Mouse (Mus musculus) heart, embryonic 12.5 days (tissue): ENCODE results near the gene Cep89. TPM values are rescaled to one million over a fixed set of nuclear protein-coding genes. Genes with fewer than 3 reads are reported as not detected.

Experiments used
- ATAC-seq: fragments of 200-750 bp; cut with Nextera tagmentation; 2 replicates; pipeline ENCODE4 v1.8.0; 2017; ENCODE audit warnings: moderate TSS enrichment, moderate library complexity; ENCODE audit not compliant: insufficient number of reproducible peaks, low FRiP score
- H3K27ac ChIP-seq: fragments of 300-500 bp; sonication (generic); 2 replicates; pipeline ENCODE4 v1.5.1; 2016; ENCODE audit warnings: mild to moderate bottlenecking, moderate library complexity; ENCODE audit not compliant: poor library complexity, severe bottlenecking
- H3K27me3 ChIP-seq: fragments of 300-500 bp; sonication (generic); replicated peaks from 2 replicates; pipeline ENCODE4 v1.6.1; 2016; ENCODE audit warnings: mild to moderate bottlenecking, moderate library complexity
- H3K36me3 ChIP-seq: fragments of 300-500 bp; sonication (generic); 2 replicates; pipeline ENCODE4 v1.6.1; 2016; ENCODE audit warnings: mild to moderate bottlenecking, moderate library complexity
- H3K4me1 ChIP-seq: fragments of 300-500 bp; sonication (generic); replicated peaks from 2 replicates; pipeline ENCODE4 v1.6.1; 2016; ENCODE audit warnings: mild to moderate bottlenecking
- H3K4me2 ChIP-seq: fragments of 300-500 bp; sonication (generic); 2 replicates; pipeline ENCODE4 v1.6.1; 2016; ENCODE audit warnings: mild to moderate bottlenecking, moderate library complexity
- H3K4me3 ChIP-seq: fragments of 300-500 bp; sonication (generic); 2 replicates; pipeline ENCODE4 v1.5.1; 2016; ENCODE audit warnings: mild to moderate bottlenecking
- H3K9ac ChIP-seq: fragments of 300-500 bp; sonication (generic); 2 replicates; pipeline ENCODE4 v1.6.1; 2016; ENCODE audit warnings: mild to moderate bottlenecking, moderate library complexity
- H3K9me3 ChIP-seq: fragments of 300-500 bp; sonication (generic); replicated peaks from 2 replicates; pipeline ENCODE4 v1.6.1; 2016; ENCODE audit warnings: mild to moderate bottlenecking, moderate library complexity
- WGBS: fragments of 180-500 bp; shearing (Covaris S2); methylation state at CpG from one replicate; pipeline ENCODE4 v1.1.7; 2016; 5-methylcytosine and 5-hydroxymethylcytosine counted together
- polyA plus RNA-seq: library from polyadenylated mRNA; unstranded; fragments of >200 nt; fragmentation: Nextera tagmentation; extraction: Ambion mirVana; gene quantifications from 2 replicates; pipeline ENCODE4 v1.2.1, GENCODE M21; 2016

Gene Cep89
- polyA plus RNA-seq, 1 experiment from 2014 or later, result 40.0 TPM

DNA sequence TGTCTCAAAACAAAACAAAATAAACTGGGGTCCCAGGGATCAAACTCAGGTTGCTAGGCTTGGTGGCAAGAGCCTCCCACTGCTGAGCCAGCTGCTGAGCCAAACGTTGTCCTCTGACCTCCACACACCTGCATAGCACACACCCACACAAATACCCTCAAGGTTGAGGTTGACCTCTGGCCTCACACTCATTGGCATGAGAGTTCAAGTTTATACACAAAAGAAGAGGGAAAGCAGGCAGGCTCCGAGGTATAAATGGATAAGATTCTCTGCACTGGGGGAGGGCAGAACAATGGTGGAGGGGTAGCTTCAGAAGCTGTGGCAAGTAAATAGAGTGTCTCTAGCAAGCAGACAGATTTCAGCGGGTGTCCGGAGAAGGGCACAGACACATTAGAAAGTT, 50.7 kb downstream of the Cep89 start:
- H3K4me3 ChIP-seq, result no peak overlapping the region
- H3K9ac ChIP-seq, result no peak overlapping the region
- H3K4me1 ChIP-seq, result peaks cover 11% of the 10 kb centered on the region
- WGBS, result 54% methylated on average over 4 of the region's 4 CpGs
- 0 out of 2 replicates have a peak, but pooled peaks cover 9% of the 10 kb centered on the region for H3K9me3 ChIP-seq
- H3K36me3 ChIP-seq, result no peaks in the 10 kb centered on the region
- H3K27me3 ChIP-seq, result 0 out of 2 replicates have a peak, but pooled peaks cover 6% of the 10 kb centered on the region
- no peak for ATAC-seq
- no peak overlapping the region for H3K4me2 ChIP-seq
- no peak overlapping the region for H3K27ac ChIP-seq

DNA sequence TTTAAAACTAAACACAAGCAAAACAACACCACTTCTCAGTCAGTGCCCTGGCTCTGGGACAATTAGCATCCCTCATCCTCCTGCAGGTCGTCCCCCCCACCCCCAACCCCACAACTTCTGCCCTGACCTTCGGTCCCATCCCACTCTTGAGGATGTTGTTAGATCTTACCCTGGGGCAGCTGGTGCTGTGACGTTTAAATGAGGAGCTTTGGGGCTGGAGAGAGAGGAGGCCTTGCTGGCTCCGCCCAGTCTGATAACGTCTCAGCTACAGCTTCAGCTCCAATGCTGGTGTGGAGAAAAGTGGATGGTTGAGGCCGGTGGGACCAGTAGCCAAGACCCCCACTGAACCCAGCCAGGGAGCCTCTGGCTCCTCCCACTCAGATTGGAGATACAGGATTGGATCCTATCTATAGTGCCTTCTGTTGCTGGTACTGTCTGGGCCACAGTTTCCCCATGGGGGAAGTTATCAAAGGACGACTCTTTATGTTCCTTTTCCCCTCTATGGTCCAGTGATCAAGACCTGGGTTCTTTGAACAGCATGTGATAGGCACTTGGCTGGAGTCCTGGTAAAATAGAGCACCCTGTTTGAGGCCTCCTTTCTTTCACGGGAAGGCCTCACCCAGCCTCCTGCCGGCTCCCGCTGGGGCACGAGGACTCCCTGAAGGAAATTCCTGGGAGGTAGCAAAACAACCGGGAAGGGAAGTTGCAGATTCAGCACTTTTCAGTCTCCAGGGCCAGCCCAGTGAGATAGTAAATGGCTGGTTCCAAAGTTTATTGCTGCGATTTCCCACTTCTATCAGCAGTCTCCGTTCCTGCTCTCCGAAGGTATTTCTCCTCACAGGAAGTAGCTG, 51.4 kb downstream of the Cep89 start, which contains the start of gene Slc7a9:
Gene Slc7a9, plus strand, starts transcription at position 801 of the 851 bp plus-strand sequence.
- WGBS, result 16% methylated on average over 15 of the region's 15 CpGs
- Histone ChIP-seq H3K4me3 (no peak within 1 kb of the TSS), H3K9me3 (0 out of 2 replicates have a peak, but pooled peaks cover 5% of the 10 kb centered on the region), H3K9ac (no peak within 1 kb of the TSS), H3K4me2 (0 out of 2 replicates have a peak within 1 kb of the TSS, but pooled peaks have one; percentile 4), H3K4me1 (peaks cover 11% of the 10 kb centered on the region), H3K27me3 (0 out of 2 replicates have a peak, but pooled peaks cover 6% of the 10 kb centered on the region), H3K36me3 (no peaks in the 10 kb centered on the region), H3K27ac (peak within 1 kb of the TSS; percentile 30; the same call in 1 of the 2 replicates)
- ATAC-seq, result peak; percentile 65

DNA sequence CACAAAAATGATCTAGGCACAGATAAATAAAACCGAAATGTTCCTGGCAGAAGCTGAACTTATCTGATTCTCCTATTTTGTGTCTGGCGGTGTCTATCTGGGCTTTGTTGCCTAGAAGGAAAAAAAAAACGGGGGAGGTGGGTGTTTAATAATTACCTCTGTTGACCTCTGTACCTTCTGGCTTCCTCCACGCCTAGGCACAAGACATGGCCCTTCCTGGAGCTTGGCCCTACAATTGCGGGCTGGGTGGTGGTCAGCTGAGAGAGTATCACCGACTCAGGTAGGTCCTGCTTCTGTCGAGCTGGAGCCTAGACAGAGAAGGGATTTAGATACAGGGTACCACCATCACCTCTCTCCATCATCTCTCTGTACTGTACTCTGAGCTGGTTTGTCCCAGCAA, 52.0 kb downstream of the Cep89 start:
- Histone ChIP-seq H3K4me2 (no peak overlapping the region), H3K9me3 (no peaks in the 10 kb centered on the region), H3K4me3 (no peak overlapping the region)

DNA sequence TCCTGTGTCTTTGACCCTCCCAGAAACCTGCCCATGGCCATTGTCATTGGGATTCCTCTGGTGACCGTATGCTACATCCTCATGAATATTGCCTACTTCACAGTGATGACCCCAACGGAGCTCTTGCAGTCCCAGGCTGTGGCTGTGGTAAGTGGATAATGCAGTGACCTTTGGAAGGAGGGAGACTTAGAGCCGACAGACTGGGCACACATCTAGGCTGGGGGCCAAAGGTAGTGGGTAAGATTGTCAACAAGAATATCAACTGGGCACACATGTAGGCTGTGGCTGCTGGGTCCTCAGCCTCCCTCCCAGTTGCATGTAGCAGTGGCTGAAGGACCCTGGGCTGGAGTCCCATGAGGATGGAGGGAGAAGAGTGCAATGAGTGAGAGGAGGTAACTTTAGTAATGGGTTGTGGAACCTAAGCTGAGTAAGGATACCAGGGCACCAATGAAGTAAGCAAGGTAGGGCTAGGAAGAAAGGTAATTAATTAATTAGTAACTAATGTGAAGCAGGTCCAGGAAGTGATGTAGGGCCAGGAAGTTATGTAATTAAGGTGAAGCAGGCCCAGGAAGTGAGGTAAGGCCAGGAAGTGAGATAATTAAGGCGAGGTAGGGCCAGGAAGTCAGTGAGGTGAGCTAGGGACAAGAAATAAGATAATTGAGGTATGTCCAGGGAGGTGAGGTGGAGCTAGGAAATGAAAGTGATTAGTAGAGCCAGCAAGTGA, 59.4 kb downstream of the Cep89 start:
- no peak overlapping the region for H3K4me3 ChIP-seq
- H3K27ac ChIP-seq, result no peak overlapping the region
- ATAC-seq, result no peak
- H3K36me3 ChIP-seq, result no peaks in the 10 kb centered on the region
- 75% methylated on average over 4 of the region's 4 CpGs for WGBS
- H3K27me3 ChIP-seq, result no peaks in the 10 kb centered on the region
- no peak overlapping the region for H3K9ac ChIP-seq
- no peaks in the 10 kb centered on the region for H3K9me3 ChIP-seq
- 0 out of 2 replicates have a peak, but pooled peaks cover 6% of the 10 kb centered on the region for H3K4me1 ChIP-seq
- H3K4me2 ChIP-seq, result no peak overlapping the region

More for the DNA sequence above, 52.0 kb downstream of the Cep89 start:
- H3K4me1 ChIP-seq, result peaks cover 11% of the 10 kb centered on the region
- no peaks in the 10 kb centered on the region for H3K36me3 ChIP-seq
- 0 out of 2 replicates have a peak overlapping the region, but pooled peaks have one; percentile 30 for H3K27ac ChIP-seq
- WGBS, result 59% methylated on average over 7 of the region's 7 CpGs
- H3K27me3 ChIP-seq, result 0 out of 2 replicates have a peak, but pooled peaks cover 6% of the 10 kb centered on the region
- no peak overlapping the region for H3K9ac ChIP-seq
- no peak for ATAC-seq

DNA sequence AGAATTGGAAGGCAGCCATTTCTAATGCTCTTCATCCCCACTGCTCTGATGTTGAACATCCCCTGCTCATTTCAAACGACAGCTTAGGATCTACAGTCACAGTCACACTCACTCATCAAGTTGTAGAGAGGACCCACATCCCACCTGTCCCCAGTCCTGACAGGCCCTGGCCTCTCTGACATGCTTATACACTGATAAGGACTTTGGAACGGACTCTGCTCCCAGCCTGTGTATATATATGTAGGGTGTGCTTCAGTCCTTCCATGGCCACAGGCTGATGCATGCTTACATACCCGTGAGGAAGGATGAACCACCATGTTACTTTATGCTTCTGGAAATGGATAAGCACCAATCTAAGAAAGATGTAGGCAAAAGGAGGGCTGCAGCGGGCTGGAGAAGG, 64.1 kb downstream of the Cep89 start:
- no peaks in the 10 kb centered on the region for H3K36me3 ChIP-seq
- no peaks in the 10 kb centered on the region for H3K9me3 ChIP-seq
- H3K4me3 ChIP-seq, result no peak overlapping the region
- no peak overlapping the region for H3K9ac ChIP-seq
- H3K27ac ChIP-seq, result no peak overlapping the region
- 68% methylated on average over 4 of the region's 4 CpGs for WGBS
- no peak for ATAC-seq
- H3K27me3 ChIP-seq, result no peaks in the 10 kb centered on the region
- no peak overlapping the region for H3K4me2 ChIP-seq
- H3K4me1 ChIP-seq, result peaks cover 6% of the 10 kb centered on the region; the same call in 1 of the 2 replicates

DNA sequence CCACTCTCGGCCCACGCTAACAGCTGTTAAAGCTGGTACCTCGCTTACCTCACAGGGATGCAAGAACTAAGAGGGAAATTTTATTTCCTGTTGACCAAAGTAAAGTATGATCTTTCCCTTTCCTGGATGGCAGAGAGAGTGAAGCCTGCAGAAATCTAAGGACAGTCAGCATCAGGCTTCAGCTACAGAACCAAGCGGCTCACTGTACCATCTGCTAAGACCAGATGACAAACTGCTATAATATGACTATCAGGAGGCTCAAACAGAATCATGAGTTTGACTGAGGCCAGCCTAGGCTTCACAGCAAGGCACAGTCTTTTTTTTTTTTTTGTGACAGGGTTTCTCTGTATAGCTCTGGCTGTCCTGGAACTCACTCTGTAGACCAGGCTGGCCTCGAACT, 68.2 kb downstream of the Cep89 start:
- 72% methylated on average over 5 of the region's 5 CpGs for WGBS
- no peak for ATAC-seq
- no peaks in the 10 kb centered on the region for H3K36me3 ChIP-seq
- H3K4me3 ChIP-seq, result no peak overlapping the region
- H3K4me1 ChIP-seq, result peaks cover under 1% of the 10 kb centered on the region; the same call in 1 of the 2 replicates
- H3K27me3 ChIP-seq, result no peaks in the 10 kb centered on the region
- H3K27ac ChIP-seq, result no peak overlapping the region
- no peak overlapping the region for H3K9ac ChIP-seq
- H3K9me3 ChIP-seq, result no peaks in the 10 kb centered on the region
- no peak overlapping the region for H3K4me2 ChIP-seq

DNA sequence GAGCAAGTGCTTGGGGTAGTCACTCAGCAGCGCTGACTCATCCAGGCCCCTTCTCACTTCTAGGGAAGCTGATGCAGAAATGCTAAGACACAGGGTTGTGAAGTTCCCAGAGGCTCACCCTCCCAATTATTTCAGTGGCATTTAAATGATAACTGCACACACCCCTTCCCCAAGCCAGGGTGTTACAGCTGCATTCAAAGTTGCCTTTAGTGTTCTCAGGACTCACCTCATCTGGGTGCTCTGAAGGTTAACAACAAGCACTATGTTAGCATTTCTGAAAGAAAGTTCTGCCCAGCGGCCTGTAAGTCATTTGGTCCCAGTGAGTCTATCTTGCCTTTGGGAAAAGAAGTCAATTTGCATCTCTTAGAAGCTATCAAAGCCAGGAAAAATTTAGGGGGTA, 71.0 kb downstream of the Cep89 start:
- H3K27me3 ChIP-seq, result no peaks in the 10 kb centered on the region
- ATAC-seq, result no peak
- H3K27ac ChIP-seq, result no peak overlapping the region
- no peak overlapping the region for H3K9ac ChIP-seq
- 74% methylated on average over 2 of the region's 2 CpGs for WGBS
- H3K36me3 ChIP-seq, result no peaks in the 10 kb centered on the region
- H3K9me3 ChIP-seq, result no peaks in the 10 kb centered on the region
- H3K4me2 ChIP-seq, result no peak overlapping the region
- no peak overlapping the region for H3K4me3 ChIP-seq
- no peaks in the 10 kb centered on the region; the same call in 1 of the 2 replicates for H3K4me1 ChIP-seq

DNA sequence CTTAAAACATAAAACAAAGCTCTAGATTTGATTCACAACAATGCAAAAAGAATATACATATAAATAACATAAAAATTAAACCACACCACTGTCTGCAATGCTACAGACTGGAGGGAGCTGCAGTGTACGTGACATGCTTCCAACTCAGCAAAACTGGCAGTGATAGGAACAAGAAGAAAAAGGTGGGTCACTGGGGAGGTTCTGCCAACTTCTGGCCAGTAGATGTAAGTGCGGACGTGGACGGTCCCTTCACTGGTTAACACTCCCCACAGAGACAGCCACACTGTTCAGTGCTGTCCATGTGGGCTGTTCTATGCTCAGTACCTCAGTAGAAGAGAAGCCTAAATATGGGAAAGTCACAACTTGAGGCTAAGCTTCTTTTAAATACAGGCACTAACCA, 74.0 kb downstream of the Cep89 start:
- Histone ChIP-seq H3K27me3 (no peaks in the 10 kb centered on the region), H3K4me3 (no peak overlapping the region), H3K9me3 (no peaks in the 10 kb centered on the region), H3K4me1 (no peaks in the 10 kb centered on the region), H3K9ac (no peak overlapping the region), H3K27ac (no peak overlapping the region), H3K36me3 (no peaks in the 10 kb centered on the region), H3K4me2 (no peak overlapping the region)
- no peak for ATAC-seq
- WGBS, result 43% methylated on average over 4 of the region's 4 CpGs

DNA sequence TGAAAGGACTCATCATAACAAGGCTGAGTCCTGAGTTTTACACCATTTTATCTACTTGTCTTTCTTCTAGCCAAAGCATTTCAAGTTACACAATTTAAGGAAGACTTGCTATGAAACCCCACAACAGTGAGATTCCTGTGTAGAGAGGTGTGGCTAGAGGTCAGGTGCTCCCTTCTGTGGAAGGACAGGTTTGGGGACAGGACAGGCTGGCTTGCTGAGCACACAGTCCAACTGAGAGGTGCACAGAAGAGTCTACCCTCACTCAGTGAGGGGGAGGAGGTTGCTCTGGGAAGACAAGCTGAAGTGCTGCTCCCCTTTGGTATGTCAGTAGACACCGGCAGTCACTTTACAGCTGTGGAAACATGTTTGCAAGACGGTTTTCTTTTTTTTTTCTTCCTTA, 79.6 kb downstream of the Cep89 start:
- WGBS, result 52% methylated on average over 2 of the region's 2 CpGs
- Histone ChIP-seq H3K4me1 (no peaks in the 10 kb centered on the region), H3K4me2 (no peak overlapping the region), H3K36me3 (no peaks in the 10 kb centered on the region), H3K27me3 (no peaks in the 10 kb centered on the region), H3K4me3 (no peak overlapping the region), H3K9ac (no peak overlapping the region), H3K9me3 (no peaks in the 10 kb centered on the region), H3K27ac (no peak overlapping the region)
- ATAC-seq, result no peak

DNA sequence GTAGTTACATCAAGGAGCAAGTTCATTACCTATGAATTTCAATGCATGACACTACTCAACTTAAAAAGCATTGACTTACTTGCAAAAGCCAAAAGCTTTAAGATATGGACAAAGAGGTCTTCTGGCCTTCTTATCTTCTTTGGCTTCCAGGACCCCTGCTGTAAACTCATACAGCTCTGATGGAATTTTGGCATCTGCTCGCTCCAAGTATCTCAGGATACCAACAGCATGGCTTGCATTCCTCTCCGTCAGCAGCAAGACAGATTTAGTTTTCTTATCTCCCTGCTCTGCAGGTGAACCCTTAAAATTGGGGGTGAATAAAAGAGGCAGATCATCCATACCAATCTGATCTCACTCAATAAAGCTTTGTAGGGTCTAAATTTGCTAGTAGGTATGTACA, 88.3 kb downstream of the Cep89 start:
- Histone ChIP-seq H3K9me3 (no peaks in the 10 kb centered on the region), H3K4me3 (no peak overlapping the region), H3K4me1 (peaks cover 12% of the 10 kb centered on the region), H3K9ac (no peak overlapping the region), H3K27ac (peak overlapping the region; percentile 10; the same call in 1 of the 2 replicates), H3K36me3 (no peaks in the 10 kb centered on the region), H3K27me3 (no peaks in the 10 kb centered on the region), H3K4me2 (0 out of 2 replicates have a peak overlapping the region, but pooled peaks have one; percentile 20)
- 26% methylated on average over 2 of the region's 2 CpGs for WGBS
- no peak for ATAC-seq

DNA sequence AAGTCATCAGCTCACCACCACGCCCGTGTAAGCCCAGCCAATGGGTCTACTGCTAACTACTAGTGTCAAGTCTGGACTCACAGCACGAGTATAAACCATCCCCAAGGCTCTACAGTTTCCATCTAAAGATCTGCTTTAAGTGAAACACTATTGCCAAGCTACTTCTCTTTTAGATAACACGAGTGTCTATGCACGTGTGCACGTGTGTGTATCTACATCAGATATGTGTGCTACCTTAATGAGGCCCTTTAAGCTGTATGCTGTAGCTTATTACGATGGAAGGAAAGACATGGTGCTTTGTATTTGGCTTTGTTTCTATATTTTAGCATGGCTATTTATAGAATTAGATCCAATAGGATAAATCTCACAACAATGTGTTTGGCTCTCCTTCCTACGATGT, 89.7 kb downstream of the Cep89 start:
- 81% methylated on average over 8 of the region's 8 CpGs for WGBS
- Histone ChIP-seq H3K27me3 (no peaks in the 10 kb centered on the region), H3K4me1 (peaks cover 12% of the 10 kb centered on the region), H3K36me3 (no peaks in the 10 kb centered on the region), H3K4me3 (no peak overlapping the region), H3K9ac (no peak overlapping the region), H3K27ac (no peak overlapping the region), H3K4me2 (no peak overlapping the region), H3K9me3 (no peaks in the 10 kb centered on the region)
- ATAC-seq, result no peak
